Mouse (Mus musculus): Measurements from ENCODE around the gene Scfd2. TPM values are rescaled to one million over a fixed set of nuclear protein-coding genes. Genes with fewer than 3 reads are reported as not detected.

Gene Scfd2
- polyA plus RNA-seq, 1 experiment from 2014 or later = 21.7 TPM

GRCm38 (mm10) chr5:74391346-74391745 lies 140.2 kb downstream of the Scfd2 start:
- Histone ChIP-seq H3K9me3 (no peaks in the 10 kb centered on the region), H3K36me3 (no peaks in the 10 kb centered on the region), H3K4me1 (replicated peaks) (0 out of 2 replicates have a peak, but pooled peaks cover 8% of the 10 kb centered on the region), H3K4me3 (replicated peaks) (no peak overlapping the region), H3K27me3 (no peaks in the 10 kb centered on the region), H3K4me2 (replicated peaks) (no peak overlapping the region), H3K9ac (replicated peaks) (no peak overlapping the region), H3K27ac (no peak overlapping the region)
- WGBS = 88% methylated on average over 5 of the region's 5 CpGs
- no peak for ATAC-seq

GRCm38 (mm10) chr5:74388849-74389248 lies 142.7 kb downstream of the Scfd2 start:
- H3K27ac ChIP-seq = no peak overlapping the region
- no peaks in the 10 kb centered on the region for H3K36me3 ChIP-seq
- H3K9me3 ChIP-seq = no peaks in the 10 kb centered on the region
- WGBS = 78% methylated on average over 2 of the region's 2 CpGs
- no peak overlapping the region for H3K4me2 ChIP-seq (replicated peaks)
- no peak for ATAC-seq
- no peaks in the 10 kb centered on the region for H3K27me3 ChIP-seq
- no peak overlapping the region for H3K4me3 ChIP-seq (replicated peaks)
- H3K9ac ChIP-seq (replicated peaks) = no peak overlapping the region
- H3K4me1 ChIP-seq (replicated peaks) = 0 out of 2 replicates have a peak, but pooled peaks cover 3% of the 10 kb centered on the region

- no peak overlapping the region for H3K27ac ChIP-seq
- no peak for ATAC-seq
- no peaks in the 10 kb centered on the region for H3K36me3 ChIP-seq
- H3K4me2 ChIP-seq (replicated peaks) = no peak overlapping the region
- no peaks in the 10 kb centered on the region for H3K9me3 ChIP-seq
- no peaks in the 10 kb centered on the region for H3K27me3 ChIP-seq
- no peak overlapping the region for H3K4me3 ChIP-seq (replicated peaks)
- H3K4me1 ChIP-seq (replicated peaks) = 0 out of 2 replicates have a peak, but pooled peaks cover 3% of the 10 kb centered on the region
- WGBS = 67% methylated on average over 6 of the region's 6 CpGs
- no peak overlapping the region for H3K9ac ChIP-seq (replicated peaks)
Observed at GRCm38 (mm10) chr5:74388101-74388500, 143.5 kb downstream of the Scfd2 start.

- no peak overlapping the region for H3K4me2 ChIP-seq (replicated peaks)
- H3K4me1 ChIP-seq (replicated peaks) = 0 out of 2 replicates have a peak, but pooled peaks cover 3% of the 10 kb centered on the region
- H3K27me3 ChIP-seq = no peaks in the 10 kb centered on the region
- H3K4me3 ChIP-seq (replicated peaks) = no peak overlapping the region
- no peak overlapping the region for H3K27ac ChIP-seq
- ATAC-seq = no peak
- 89% methylated on average over 1 of the region's 1 CpGs for WGBS
- H3K9ac ChIP-seq (replicated peaks) = no peak overlapping the region
- H3K36me3 ChIP-seq = no peaks in the 10 kb centered on the region
- no peaks in the 10 kb centered on the region for H3K9me3 ChIP-seq
Observed at GRCm38 (mm10) chr5:74387143-74387886, 144.2 kb downstream of the Scfd2 start.

GRCm38 (mm10) chr5:74380045-74380444 lies 151.5 kb downstream of the Scfd2 start:
- no peak for ATAC-seq
- H3K4me1 ChIP-seq (replicated peaks) = no peaks in the 10 kb centered on the region
- H3K9ac ChIP-seq (replicated peaks) = no peak overlapping the region
- no peak overlapping the region for H3K27ac ChIP-seq
- no peaks in the 10 kb centered on the region for H3K36me3 ChIP-seq
- no peaks in the 10 kb centered on the region for H3K9me3 ChIP-seq
- H3K4me3 ChIP-seq (replicated peaks) = no peak overlapping the region
- 78% methylated on average over 5 of the region's 5 CpGs for whole genome bisulfite sequencing
- no peak overlapping the region for H3K4me2 ChIP-seq (replicated peaks)
- no peaks in the 10 kb centered on the region for H3K27me3 ChIP-seq

GRCm38 (mm10) chr5:74366710-74367101 lies 164.9 kb downstream of the Scfd2 start:
- no peak for ATAC-seq
- no peaks in the 10 kb centered on the region for H3K27me3 ChIP-seq
- H3K27ac ChIP-seq = no peak overlapping the region
- H3K4me2 ChIP-seq (replicated peaks) = no peak overlapping the region
- no peak overlapping the region for H3K9ac ChIP-seq (replicated peaks)
- H3K36me3 ChIP-seq = no peaks in the 10 kb centered on the region
- WGBS = 74% methylated on average over 9 of the region's 9 CpGs
- peaks cover 17% of the 10 kb centered on the region for H3K4me1 ChIP-seq (replicated peaks)
- H3K9me3 ChIP-seq = no peaks in the 10 kb centered on the region
- no peak overlapping the region for H3K4me3 ChIP-seq (replicated peaks)

- Histone ChIP-seq H3K4me2 (replicated peaks) (no peak overlapping the region), H3K4me1 (replicated peaks) (peaks cover 17% of the 10 kb centered on the region), H3K27ac (no peak overlapping the region), H3K36me3 (no peaks in the 10 kb centered on the region), H3K9ac (replicated peaks) (no peak overlapping the region), H3K4me3 (replicated peaks) (no peak overlapping the region), H3K9me3 (no peaks in the 10 kb centered on the region), H3K27me3 (no peaks in the 10 kb centered on the region)
- no peak for ATAC-seq
- 57% methylated on average over 4 of the region's 4 CpGs for WGBS
Observed at GRCm38 (mm10) chr5:74365984-74366709, 165.4 kb downstream of the Scfd2 start.

- no peaks in the 10 kb centered on the region for H3K36me3 ChIP-seq
- H3K4me1 ChIP-seq (replicated peaks) = peaks cover 17% of the 10 kb centered on the region
- peak overlapping the region; percentile 19; the same call in 1 of the 2 replicates for H3K27ac ChIP-seq
- no peak overlapping the region for H3K4me3 ChIP-seq (replicated peaks)
- H3K9ac ChIP-seq (replicated peaks) = no peak overlapping the region
- H3K4me2 ChIP-seq (replicated peaks) = no peak overlapping the region
- H3K27me3 ChIP-seq = no peaks in the 10 kb centered on the region
- ATAC-seq = peak; percentile 67
- WGBS = 39% methylated on average over 6 of the region's 6 CpGs
- H3K9me3 ChIP-seq = no peaks in the 10 kb centered on the region
Observed at GRCm38 (mm10) chr5:74365408-74365807, 166.2 kb downstream of the Scfd2 start.

GRCm38 (mm10) chr5:74363296-74363695 lies 168.3 kb downstream of the Scfd2 start:
- Histone ChIP-seq H3K9ac (replicated peaks) (no peak overlapping the region), H3K4me2 (replicated peaks) (no peak overlapping the region), H3K9me3 (no peaks in the 10 kb centered on the region), H3K27me3 (no peaks in the 10 kb centered on the region), H3K36me3 (no peaks in the 10 kb centered on the region), H3K4me1 (replicated peaks) (peaks cover 17% of the 10 kb centered on the region), H3K27ac (no peak overlapping the region), H3K4me3 (replicated peaks) (no peak overlapping the region)
- no peak for ATAC-seq
- 67% methylated on average over 1 of the region's 1 CpGs for WGBS

- Histone ChIP-seq H3K36me3 (no peaks in the 10 kb centered on the region), H3K9ac (replicated peaks) (no peak overlapping the region), H3K4me1 (replicated peaks) (peaks cover 14% of the 10 kb centered on the region), H3K4me2 (replicated peaks) (no peak overlapping the region), H3K27ac (no peak overlapping the region), H3K27me3 (no peaks in the 10 kb centered on the region), H3K4me3 (replicated peaks) (no peak overlapping the region), H3K9me3 (no peaks in the 10 kb centered on the region)
- ATAC-seq = no peak
- WGBS = 82% methylated on average over 5 of the region's 5 CpGs
Observed at GRCm38 (mm10) chr5:74361531-74361930, 170.0 kb downstream of the Scfd2 start.

- no peak for ATAC-seq
- 92% methylated on average over 8 of the region's 8 CpGs for WGBS
- H3K9ac ChIP-seq (replicated peaks) = no peak overlapping the region
Observed at GRCm38 (mm10) chr5:74358033-74358432, 173.5 kb downstream of the Scfd2 start.

GRCm38 (mm10) chr5:74355416-74356177 lies 176.0 kb downstream of the Scfd2 start:
- H3K4me2 ChIP-seq (replicated peaks) = no peak overlapping the region
- H3K9me3 ChIP-seq = no peaks in the 10 kb centered on the region
- no peak overlapping the region for H3K9ac ChIP-seq (replicated peaks)
- H3K36me3 ChIP-seq = no peaks in the 10 kb centered on the region
- H3K4me3 ChIP-seq (replicated peaks) = no peak overlapping the region
- H3K27ac ChIP-seq = no peak overlapping the region
- no peaks in the 10 kb centered on the region for H3K27me3 ChIP-seq
- ATAC-seq = no peak
- no peaks in the 10 kb centered on the region for H3K4me1 ChIP-seq (replicated peaks)
- 82% methylated on average over 2 of the region's 2 CpGs for WGBS

More at GRCm38 (mm10) chr5:74358033-74358432, 173.5 kb downstream of the Scfd2 start:
- H3K27me3 ChIP-seq = no peaks in the 10 kb centered on the region
- no peak overlapping the region for H3K27ac ChIP-seq
- H3K9me3 ChIP-seq = no peaks in the 10 kb centered on the region
- H3K4me2 ChIP-seq (replicated peaks) = no peak overlapping the region
- no peak overlapping the region for H3K4me3 ChIP-seq (replicated peaks)
- no peaks in the 10 kb centered on the region for H3K36me3 ChIP-seq
- H3K4me1 ChIP-seq (replicated peaks) = no peaks in the 10 kb centered on the region
